Mouse (Mus musculus): ENCODE measurements around the gene Efcab1.

Efcab1 gene

DNA sequence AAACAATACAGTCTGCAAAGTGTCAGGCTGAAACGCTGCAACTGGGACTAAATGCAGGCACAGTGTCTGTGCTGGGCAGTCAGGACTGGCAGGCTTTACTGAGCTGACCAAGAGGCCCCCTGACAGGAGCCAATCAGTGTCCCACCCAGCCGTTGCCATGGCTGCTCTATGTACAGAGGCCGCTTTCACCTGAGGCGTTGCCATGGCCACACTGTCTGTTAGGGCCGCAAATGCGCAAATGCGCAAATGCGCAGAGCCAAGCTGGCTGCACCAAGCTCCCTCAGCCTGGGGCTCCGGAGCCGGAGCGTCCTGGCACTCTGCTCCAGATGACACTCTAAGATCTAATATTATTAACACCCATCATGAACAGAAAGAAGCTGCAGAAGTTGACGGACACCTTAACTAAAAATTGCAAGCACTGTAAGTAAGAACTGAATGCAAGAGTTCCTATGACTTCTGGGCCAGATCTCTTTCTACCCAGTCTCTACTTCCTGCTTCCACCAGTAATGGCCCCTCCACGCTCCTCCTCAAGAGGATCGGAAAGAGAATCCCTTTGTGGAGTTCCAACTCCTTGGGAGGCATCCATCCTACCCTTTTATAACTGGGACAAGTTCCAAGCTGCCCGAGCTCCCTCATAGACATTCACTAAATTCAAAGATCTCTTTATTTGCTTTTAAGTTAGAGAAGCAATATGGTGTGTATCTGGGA, at the start of gene Efcab1:
TSS of gene Efcab1 (plus strand) at position 214 of the 708 bp plus-strand sequence.
- TF ChIP-seq GATA4 (IDR thresholded peaks at IDR 0.05; ENCODE audit: insufficient replicate concordance, low read length) = no peak

DNA sequence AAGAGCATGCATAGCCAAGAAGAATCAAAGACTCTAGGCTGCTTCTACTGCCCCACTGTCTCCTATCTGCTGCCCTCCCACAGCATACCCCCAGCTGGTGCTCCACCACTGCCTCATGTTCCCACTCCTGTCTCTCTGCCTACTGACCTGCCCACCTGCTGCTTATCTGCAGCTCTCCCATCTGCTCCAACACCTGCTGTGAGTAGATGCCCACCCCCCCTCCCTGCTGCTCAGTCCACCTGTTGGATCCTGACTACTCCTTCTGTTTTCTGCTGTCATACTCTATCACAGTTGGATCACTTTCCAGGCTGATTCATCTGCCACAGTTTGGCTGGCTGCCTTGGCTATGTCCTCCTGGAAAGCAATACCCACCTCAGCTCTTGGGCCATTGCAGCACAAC, 47.0 kb upstream of the Efcab1 start:
- TF ChIP-seq GATA4 (IDR thresholded peaks at IDR 0.05; ENCODE audit: insufficient replicate concordance, low read length) = no peak

DNA sequence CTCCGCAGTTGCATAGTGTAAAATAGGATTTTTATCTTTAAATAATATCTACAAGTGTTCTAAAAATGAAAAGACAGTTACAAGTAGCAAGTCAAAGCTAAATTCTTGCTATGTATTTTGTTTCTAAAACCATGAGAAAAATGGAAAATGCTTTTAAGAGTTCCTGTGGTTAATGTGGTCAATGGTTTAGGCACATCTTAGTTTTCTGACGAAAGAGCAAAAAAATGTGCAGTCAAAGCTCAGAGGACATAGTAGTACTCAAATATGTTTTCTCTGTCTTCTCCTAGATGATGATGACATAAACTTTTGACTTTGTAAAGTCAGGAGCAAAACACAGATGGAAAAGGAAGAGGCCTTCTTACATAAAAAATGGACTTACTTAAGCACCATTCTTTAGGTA, 21.5 kb upstream of the Efcab1 start:
- no peak for TF ChIP-seq GATA4 (IDR thresholded peaks at IDR 0.05; ENCODE audit: insufficient replicate concordance, low read length)

DNA sequence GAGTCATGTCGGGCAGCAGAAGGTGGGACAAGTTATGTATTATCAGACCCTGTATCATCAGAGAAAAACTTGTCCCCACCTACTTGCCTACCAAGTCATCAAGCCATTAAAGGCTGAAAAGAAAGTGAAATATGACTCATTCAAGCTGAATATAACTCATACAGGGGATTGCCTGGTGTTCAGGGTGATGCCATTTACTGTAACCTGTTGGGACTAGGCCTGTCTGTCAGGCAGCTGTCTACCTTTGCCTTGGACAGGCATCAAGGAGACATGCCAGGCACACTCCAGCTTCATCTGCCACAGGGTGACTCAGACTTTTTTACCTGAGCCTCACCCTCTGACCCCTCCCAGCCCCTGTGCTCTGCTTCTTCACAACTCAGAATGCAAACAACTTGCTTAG, 21.0 kb upstream of the Efcab1 start:
- no peak for TF ChIP-seq GATA4 (IDR thresholded peaks at IDR 0.05; ENCODE audit: insufficient replicate concordance, low read length)

DNA sequence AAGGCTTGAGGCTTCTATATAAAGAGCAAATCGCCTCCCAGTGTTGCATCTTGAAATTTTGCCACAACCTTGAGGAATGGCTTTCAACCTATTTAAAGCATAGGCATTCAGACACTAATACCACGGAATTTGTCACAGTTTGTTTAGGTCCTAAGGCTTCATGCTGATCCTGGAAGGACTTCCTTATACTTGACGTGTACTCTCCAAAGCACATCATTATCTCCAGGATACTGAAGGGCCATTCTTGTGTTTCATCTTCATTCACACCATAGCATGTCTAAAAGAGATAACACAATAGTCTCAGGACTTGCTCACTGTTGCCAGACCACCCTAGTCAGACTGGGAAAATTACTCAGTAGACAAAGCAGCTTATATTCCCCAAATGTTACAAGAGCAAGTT, 13.9 kb upstream of the Efcab1 start:
- no peak for TF ChIP-seq GATA4 (IDR thresholded peaks at IDR 0.05; ENCODE audit: insufficient replicate concordance, low read length)

DNA sequence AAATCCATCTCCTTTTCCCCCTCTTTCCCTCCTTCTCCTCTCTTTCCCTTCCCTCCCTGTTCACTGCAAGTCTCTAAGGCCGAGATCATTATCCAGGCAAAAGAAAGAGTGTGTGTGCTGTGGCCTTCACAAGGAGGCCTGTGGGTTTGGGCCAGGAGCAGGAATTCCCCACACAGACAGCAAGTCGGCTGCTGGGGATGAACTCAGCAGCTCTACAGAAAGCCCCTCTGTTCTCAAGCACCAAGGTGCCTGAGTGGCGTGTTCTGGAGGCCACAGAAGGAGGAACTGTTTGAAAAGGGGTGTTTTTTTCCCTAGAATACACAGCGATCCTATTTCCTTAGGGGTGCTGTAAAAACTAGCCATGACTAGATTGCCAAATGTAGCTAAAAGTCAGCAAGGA, 12.5 kb upstream of the Efcab1 start:
- TF ChIP-seq GATA4 (IDR thresholded peaks at IDR 0.05; ENCODE audit: insufficient replicate concordance, low read length) = no peak

DNA sequence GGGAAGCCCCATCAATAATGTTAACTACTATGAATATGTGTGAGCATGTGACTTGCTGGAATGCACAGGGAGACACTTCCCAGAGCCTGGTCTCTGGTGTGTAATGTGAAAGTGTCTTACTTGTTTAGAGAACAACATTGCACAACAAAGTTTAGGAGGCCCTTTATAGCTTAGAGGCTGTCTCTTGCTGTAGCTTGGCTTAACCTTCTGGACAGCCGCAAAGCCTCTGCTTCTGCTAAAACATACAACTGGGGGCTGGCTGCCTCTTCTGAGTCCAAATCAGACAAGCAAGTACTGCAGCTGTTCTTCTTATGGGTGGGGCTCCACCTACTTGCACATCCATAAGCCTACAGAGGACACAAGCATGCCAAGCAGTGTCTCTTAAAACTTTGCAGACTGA, 11.7 kb upstream of the Efcab1 start:
- TF ChIP-seq GATA4 (IDR thresholded peaks at IDR 0.05; ENCODE audit: insufficient replicate concordance, low read length) = no peak

DNA sequence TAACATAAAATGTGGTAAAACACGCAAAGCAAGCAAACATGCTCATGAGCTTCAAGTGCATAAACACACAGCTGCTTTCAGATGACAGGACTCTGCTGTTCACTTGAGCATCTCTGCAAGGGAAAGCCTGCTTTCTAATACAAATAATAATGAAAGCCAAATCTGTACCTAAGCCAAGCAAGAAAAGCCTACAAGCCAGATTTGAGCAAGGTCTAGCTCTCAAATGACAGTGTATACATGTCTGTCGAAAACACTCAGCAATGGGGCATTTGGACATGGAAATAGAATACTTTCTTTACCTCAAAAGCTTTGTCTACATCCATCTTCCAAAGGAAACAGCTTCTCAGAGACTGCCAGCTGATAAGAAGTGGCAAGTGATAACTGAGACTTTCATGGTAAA, 10.9 kb upstream of the Efcab1 start:
- no peak for TF ChIP-seq GATA4 (IDR thresholded peaks at IDR 0.05; ENCODE audit: insufficient replicate concordance, low read length)

DNA sequence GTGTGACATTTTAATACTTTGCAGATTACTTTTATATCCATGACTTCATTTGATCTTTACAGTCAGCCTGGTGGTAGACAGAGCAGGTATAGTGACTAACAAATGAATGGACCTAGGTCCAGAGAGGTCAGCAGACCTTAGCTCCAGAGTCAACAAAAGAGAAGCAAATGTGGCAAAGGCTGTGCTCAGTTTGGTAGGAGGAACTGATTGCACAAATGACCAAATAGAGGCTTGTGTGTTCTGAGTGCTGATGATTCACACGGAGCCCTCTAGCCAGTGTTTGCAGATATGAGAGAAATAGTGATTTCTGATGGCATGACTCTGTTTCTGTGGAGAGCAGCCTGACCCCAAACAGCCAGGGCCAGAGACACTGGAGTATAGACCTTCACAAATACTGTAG, 33.1 kb downstream of the Efcab1 start:
- TF ChIP-seq GATA4 (IDR thresholded peaks at IDR 0.05; ENCODE audit: insufficient replicate concordance, low read length) = no peak

DNA sequence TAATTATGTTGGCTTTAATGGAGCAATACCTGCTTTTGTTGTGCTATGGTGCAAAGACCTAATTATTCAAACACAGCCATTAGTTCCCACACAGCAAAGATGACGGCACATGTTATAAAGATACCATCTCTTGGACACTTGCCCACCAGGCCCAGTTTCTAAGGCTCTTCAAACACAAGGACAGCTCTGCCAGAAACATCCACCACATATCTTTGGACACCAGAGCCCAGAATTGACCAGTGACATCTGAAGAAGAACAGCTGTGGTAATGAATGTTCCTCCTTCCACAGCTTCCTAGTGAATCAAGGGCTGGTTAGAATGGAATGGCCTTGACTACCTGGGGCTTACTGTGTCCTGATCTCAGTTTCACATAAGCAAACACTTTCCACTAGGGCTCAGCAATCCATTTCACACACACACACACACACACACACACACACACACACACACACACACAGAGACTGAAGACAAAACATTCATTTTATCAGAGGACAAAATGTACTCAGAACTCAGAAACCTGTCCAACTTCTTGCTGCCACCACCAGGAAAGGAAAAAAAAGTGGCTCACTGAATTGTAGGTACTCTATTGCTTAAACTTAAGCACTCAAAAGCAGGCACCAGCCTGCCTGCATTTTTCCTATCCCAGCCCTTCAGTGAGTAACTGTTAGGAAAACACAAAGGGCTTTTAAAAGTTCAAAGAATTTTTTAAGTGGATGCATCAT, 33.7 kb downstream of the Efcab1 start:
- TF ChIP-seq GATA4 (IDR thresholded peaks at IDR 0.05; ENCODE audit: insufficient replicate concordance, low read length) = peak; percentile 31; the same call in 1 of the 2 replicates

DNA sequence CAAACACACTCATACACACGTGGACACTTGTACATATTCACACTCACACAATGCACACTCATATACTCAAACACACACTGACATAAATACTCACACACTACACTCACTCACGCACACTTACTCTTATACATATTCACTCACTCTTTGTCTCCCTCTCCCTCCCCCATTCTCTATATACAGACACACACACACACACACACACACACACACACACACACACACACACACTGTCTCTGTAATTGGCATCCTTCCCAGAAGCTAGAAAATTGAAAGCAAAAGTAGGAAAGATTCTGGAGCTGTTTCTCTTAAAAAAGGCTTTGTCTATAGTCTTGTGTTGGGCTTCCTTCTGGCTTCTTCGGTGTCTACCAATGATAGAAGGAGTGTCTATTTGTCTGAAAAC, 34.5 kb downstream of the Efcab1 start:
- TF ChIP-seq GATA4 (IDR thresholded peaks at IDR 0.05; ENCODE audit: insufficient replicate concordance, low read length) = no peak

DNA sequence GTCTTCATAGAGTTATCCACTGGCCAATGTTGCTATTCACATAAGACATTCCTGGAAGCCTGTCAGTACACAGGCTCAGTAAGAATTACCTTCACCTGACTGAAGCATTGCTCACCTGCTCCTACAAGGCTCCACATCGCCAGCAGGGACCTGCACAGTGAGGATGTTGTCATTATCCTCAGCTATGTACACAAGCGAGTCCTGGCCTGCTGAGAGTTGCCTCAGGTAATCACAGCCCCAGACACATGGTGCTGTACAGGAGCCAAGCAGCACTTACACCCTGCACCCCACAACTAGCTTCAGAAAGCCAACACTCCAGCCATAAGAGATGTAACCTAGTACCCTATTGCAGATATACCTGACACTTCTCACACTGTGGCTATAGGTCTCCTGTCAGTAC, 37.1 kb downstream of the Efcab1 start:
- TF ChIP-seq GATA4 (IDR thresholded peaks at IDR 0.05; ENCODE audit: insufficient replicate concordance, low read length) = no peak

DNA sequence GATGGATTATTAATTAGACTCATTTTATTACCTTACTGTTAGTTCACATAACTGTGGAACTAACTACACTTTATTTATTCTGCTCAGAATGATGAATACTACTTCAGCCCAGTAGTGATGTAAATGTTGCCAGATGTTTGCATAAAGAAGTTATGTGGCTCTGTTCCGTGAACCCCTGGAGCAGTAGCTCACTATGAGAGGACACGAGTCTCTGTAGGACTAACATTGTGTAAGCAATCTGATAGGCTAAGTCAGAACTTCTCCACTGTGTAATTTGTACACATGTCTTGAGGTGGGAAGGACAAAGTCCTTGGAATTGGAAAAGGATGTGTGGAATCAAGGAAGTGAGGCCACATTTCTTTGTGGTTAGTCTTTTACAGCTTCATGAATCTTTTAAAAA, 45.5 kb downstream of the Efcab1 start:
- no peak for TF ChIP-seq GATA4 (IDR thresholded peaks at IDR 0.05; ENCODE audit: insufficient replicate concordance, low read length)

DNA sequence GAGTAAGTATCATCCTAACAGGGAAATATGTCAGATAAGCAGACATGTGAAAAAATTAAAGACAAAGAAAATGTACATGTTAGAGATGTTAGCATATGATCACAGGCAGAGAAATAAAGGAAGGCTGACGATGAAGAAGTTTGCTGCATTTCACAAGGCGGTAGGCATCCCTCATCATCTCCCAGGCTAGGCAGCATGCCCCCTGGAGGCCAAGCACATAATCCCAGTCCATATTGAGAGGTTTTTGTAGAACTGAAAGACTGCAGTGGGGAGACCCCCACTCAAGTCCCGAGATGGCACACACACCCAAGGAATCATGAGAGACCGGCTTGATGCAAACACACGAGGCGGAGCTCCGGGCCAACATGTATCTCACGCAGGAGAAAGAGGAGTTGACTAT, 53.3 kb downstream of the Efcab1 start:
- no peak for TF ChIP-seq GATA4 (IDR thresholded peaks at IDR 0.05; ENCODE audit: insufficient replicate concordance, low read length)

DNA sequence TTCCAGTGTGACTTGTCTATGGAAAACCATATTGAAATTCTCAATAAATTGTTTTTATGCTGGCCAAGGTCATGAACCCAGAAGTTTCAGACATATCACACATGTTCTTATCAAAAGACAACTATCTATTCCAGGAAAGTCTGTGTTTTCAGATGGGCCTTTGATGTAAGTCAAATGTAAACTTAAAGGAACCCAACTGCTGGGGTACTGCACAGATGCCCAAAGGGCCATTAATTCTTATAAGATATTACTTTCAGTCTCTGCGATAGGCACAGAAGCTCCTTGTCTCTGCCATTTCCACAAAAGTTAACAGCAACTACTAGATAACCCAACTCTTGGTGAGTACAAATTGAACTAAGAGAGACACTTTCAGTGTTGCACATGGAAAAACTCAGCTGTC, 67.3 kb downstream of the Efcab1 start:
- TF ChIP-seq GATA4 (IDR thresholded peaks at IDR 0.05; ENCODE audit: insufficient replicate concordance, low read length) = no peak

DNA sequence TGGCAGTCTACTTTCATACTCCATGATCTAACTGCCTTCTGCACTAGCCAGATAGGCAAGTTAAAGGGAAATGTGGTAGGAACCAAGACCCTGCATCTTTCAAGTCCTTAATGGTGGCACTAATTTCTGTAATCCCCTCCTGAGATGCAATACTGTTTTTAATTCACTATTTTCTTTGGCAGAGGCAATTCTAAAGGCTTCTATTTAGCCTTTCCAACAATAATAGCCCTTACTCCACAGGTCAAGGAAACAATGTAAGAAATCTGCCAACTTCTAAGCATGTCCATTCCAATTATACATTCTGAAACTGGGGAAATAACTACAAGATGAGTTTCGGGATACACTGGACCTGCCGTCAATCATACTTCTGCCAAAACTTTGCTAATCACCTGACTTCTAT, 72.8 kb downstream of the Efcab1 start:
- no peak for TF ChIP-seq GATA4 (IDR thresholded peaks at IDR 0.05; ENCODE audit: insufficient replicate concordance, low read length)
